Mouse (Mus musculus) testis, adult 2 months (tissue): ENCODE results near the gene Slc16a14.

Experiments
- CTCF ChIP-seq: fragments of 200-500 bp; IDR thresholded peaks from 2 replicates; pipeline ENCODE4 v1.5.1; 2012; ENCODE audit warnings: low read depth, mild to moderate bottlenecking, inconsistent platforms, low read length, moderate library complexity; ENCODE audit not compliant: control insufficient read depth, insufficient read depth, insufficient replicate concordance
- POLR2A ChIP-seq: fragments of 200-500 bp; IDR thresholded peaks from 2 replicates; pipeline ENCODE4 v1.6.1; 2012; ENCODE audit warnings: low read depth, mild to moderate bottlenecking, inconsistent platforms, low read length, moderate library complexity; ENCODE audit not compliant: control insufficient read depth

GRCm38 (mm10) chr1:84897364-84897763, 37.6 kb downstream of the Slc16a14 start:
- TF ChIP-seq CTCF, result no peak
- TF ChIP-seq POLR2A, result no peak
